Mouse (Mus musculus) forelimb bud, embryonic 11.5 days (tissue): Measurements from ENCODE around the gene Sspo.

Experiments used
- DNase-seq: peaks from one replicate; pipeline ENCODE4 v3.0.0-alpha.2; 2012; ENCODE audit warnings: low read depth, low spot score

The Sspo gene

DNA sequence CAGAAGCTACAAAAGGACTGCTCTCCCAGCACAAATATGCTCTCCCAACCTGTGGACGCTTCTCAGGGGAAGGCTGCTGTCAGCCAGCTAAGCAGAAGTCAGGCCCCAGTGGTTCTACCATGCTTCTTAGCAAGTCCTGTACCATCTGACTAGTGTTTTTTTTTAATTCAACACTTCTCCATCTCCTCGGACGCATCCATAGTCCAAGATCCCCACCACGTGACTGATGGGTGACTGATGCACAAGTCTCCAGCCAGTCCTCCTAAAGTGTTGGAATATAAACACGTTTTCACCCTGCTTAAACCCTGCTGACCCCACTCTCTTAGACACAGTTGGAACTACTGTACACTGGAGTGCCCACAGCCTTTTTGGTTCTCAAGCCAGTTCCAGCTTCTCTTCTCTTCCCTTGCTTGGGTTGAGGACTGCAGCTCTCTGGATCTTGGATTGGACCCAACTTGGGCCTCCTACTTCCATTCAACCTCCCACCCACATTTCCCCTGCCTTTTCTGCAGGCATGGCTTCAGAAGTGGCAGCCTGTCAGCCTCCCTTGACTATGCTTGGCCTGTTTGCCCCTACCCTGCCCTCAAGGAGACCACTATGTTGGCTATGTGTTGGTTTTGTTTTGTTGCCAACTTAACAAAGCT lies 12.2 kb upstream of the Sspo start:
- DNase-seq: no peak

DNA sequence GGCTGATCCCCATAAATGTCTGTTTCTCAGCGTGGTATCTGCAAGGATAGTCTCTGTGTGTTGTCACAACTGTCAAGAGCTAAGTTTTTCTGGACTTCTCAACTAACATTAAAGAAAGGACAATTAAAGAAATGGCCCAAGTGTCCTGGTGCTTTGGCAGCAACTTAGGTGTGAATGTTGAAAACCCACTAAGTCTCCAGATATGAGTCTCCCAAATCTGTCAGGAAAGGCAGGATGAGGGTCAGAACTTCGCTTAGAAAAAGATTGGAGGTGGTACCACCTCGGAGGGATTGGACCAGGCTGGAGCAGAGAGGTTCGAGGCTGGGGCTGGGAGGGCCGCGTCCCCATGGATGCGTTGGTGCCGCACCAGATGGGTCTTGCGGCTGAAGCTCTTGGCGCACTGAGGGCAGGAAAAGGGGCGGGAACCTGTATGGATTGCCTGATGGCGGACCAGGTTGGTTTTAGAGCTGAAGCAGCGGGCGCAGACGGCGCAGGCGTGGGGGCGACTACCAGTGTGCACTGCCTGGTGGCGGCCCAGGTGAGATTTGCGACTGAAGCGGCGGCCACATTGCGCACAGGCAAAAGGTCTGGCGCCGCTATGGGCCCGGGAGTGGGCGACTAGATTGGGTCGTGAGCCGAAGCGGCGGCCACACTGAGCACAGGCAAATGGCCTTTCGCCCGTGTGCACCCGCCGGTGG lies 10.2 kb upstream of the Sspo start:
- DNase-seq: no peak

DNA sequence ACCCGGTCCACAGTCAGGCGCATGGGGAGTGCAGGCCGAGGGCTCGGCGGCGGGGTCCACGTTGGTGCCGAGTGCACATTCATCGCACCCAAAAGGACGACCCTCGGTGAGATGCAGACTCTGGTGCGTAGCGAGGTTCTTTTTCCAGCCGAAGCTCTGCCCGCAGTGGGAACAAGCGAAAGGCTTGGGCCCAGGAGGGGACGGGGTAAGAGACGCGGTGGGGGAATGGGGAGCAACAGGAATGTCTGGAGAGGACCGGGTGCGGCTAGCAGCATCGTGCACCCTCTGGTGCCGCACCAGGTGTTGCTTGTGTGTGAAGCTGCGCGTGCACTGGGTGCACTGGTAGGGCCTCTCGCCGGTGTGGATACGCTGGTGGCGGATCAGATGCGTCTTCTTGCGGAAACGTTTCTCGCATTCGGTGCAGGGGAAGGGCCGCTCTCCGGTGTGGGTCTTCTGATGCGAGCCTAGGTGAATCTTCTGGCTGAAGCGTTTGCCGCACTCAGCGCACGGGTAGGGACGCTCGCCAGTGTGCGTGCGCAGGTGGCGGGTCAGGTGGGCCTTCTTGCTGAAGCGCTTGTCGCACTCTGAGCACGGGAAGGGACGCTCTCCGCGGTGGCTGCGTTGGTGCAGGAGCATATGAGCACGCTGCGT lies 9.4 kb upstream of the Sspo start:
- peak; percentile 31 for DNase-seq

GRCm38 (mm10) chr6:48439654-48440053 lies 8.4 kb upstream of the Sspo start:
- DNase-seq: no peak

GRCm38 (mm10) chr6:48440306-48441014 lies 7.6 kb upstream of the Sspo start:
- DNase-seq: no peak

DNA sequence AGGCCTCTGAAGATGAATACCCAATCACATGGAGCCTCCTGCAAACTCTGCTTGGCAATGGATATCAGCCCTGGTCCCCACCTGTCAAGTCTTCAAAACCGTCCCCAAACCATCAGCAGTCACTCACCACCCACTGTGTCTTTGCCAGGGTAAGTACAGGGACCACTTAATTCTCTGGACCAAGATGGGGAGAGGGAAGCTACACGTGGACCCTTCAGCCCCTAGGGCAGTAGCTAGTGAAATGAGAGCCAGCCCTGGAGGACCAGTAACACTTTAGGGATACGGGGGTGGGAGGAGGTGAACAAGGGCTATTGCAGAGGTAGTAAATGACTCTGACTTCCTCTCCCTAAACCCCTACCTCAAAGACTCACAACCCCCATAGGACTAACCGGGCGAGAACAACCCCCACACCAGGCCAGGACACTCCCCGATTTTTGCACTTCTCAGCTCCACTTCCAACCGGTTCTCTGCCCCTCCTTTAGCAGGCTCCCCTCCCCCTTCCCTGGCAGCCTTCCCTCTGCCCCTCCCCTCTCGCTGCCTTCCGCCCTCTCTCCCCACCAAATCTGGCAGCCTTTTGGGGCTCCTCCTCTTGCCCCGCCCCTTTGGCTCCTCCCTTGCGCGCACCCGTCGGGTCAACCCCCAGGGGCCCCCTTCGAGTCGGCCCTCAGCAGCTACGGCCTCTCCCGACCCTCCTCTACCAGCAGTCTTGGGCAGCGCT lies 4.3 kb upstream of the Sspo start:
- DNase-seq: no peak

DNA sequence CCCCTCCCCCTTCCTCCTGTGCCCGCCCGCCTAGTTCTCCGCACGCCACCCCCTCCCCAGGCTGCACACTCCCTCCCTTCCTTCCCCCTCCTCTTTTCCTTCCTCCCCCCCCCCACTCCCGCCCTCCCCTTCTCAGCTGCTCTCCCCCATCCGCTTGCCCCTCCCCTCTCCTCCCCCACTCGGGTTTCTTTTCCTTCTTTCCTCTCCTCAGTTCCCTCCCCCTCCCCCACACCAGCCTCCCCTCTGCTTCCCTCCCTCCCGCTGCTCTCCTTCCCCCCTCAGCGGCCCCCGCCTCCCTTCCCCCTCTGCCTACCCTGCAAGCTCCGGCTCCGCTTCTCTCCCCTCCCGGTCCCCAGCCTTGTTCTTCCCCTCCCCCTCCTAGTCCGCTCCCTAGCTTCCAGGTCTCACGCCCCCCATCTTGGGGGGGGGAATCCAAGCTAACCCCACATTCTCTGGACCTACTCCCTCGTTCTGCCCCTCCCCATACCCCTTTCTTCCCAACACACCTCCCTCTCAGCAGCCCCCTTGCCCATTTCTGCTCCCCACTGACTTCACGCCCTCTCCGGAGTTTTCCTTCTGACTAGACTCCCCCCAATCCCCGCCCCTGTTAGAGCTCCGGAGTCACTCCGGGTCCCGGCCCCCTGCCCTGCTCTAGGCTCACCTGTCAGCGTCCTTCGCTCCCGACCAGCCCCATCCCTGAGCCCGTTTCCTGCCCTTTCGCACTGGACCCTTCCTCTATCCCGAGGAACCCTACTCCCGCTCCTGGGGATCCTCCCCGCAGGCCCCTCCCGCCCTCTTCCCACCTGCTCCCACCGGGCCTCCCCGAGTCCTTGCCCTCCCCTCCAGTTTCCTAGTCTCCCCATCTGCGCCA lies 3.5 kb upstream of the Sspo start:
- DNase-seq: peak; percentile 95

GRCm38 (mm10) chr6:48445181-48446101 lies 2.6 kb upstream of the Sspo start, which contains the start of gene Zfp467:
Zfp467 (minus strand) TSS chr6:48445825.
- peak; percentile 53 for DNase-seq

GRCm38 (mm10) chr6:48446256-48446655 lies 1.8 kb upstream of the Sspo start:
- DNase-seq: no peak

DNA sequence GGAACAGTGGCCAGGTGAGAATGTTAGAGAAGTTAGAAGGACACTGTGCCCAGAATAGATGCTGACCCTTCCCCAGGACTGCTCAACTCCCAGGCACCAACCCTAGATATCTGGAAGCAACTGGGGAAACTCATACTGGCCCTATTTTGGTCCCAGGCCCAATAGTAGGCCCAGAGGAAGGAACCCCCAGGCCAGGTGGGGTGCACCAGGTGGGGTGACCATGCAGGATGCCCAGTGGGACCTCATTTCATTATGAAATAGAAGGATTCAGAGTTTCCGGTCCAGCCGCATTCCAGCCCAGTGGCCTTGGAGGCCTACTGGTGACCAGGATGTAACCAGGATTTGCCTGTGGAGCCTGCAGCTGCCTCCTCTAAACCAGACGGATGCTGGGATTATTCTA lies 1.1 kb upstream of the Sspo start:
- DNase-seq: no peak

GRCm38 (mm10) chr6:48448527-48448926 lies 498 bp downstream of the Sspo start:
- DNase-seq: no peak

DNA sequence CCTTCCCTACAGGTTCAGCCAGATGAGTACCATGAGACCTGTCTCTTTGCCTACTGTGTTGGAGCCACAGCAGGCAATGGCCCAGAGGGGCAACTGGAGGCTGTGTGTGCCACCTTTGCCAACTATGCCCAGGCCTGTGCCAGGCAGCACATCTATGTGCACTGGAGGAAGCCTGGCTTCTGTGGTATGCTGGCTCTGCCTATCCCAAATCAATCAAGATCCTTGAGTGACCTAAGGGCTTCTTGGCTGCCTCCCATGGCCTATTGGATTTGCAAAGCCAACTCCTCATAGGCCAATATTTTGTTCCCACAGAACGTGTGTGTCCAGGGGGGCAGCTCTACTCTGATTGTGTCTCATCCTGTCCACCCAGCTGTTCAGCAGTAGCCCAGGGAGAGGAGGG lies 4.1 kb downstream of the Sspo start:
- no peak for DNase-seq

GRCm38 (mm10) chr6:48452771-48453170 lies 4.7 kb downstream of the Sspo start:
- no peak for DNase-seq

DNA sequence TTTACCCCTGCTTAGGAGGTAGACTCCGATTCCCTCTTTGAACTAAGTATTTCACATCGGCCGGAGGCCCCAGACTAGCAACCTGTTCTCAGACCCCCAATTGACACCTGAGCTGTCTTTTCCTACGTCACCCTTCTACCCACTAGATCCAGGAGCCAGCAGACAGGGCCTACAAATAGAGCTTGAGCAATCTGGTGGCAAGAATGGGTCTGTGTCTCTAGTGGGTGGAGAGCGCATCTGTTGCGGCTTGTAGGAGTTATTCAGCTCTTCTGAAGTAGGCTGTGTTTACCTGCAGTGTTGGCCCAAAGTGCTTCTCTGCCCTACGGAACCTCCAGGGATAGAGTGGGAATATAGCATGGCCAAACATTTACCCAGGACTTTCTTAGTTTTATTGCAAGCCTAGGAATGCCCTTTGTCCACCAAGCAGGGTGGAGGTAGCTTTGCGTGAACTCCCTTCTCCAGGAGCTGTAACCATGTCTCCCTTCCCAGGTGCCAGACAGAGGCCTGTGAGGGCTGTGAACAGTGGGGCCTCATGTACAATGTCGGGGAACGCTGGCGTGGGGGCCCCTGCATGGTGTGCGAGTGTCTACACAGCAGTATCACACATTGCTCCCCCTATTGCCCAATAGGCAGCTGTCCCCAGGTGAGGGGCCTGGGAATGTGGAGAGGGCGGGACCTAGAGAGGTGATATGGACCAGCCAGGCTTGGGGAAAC lies 17.1 kb downstream of the Sspo start:
- DNase-seq: no peak

GRCm38 (mm10) chr6:48466715-48467114 lies 18.7 kb downstream of the Sspo start:
- no peak for DNase-seq

- no peak for DNase-seq
These were observed 19.5 kb downstream of the Sspo start for GRCm38 (mm10) chr6:48467490-48467889.

DNA sequence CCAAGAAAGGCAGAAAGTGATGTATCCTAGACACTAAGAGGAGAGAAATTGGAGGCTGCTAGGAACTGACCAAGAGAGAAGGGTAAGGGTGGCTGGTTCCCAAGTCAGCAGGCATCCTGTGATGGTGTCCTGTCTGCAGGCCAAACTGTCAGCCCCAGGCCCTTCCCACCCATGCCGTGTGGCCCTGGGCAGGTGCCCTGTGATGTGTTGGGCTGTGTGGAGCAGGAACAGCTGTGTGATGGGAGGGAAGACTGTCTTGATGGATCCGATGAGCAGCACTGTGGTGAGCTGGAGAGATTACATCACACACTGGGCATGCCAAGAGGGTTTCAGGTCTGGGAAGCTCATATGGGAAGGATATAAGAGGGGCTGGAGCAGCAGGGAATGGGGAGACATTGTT lies 22.7 kb downstream of the Sspo start:
- no peak for DNase-seq

DNA sequence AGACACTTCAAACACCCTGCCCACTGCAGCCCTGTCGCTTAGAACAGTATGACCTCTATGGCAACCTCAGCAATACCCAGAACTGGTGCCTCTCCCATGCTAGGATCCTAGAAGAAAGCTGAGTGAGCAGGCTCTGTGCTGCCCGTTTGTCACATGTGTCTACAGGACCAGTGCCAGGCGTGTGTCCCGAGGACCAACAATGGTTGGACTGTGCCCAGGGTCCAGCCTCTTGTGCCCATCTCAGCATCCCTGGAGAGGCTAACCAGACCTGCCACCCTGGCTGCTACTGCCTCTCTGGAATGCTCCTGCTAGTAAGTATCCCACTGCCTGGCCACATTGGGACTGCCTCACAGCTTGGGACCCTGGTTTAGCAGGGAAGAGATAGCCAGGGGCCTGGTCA lies 30.4 kb downstream of the Sspo start:
- DNase-seq: no peak

- no peak for DNase-seq
These were observed 34.5 kb downstream of the Sspo start for GRCm38 (mm10) chr6:48482501-48482900.
